Mouse (Mus musculus) spleen, embryonic (tissue): ENCODE data around the gene Bmt2.

Source experiments
- CTCF ChIA-PET: fragments of 350-600 bp; sonication (Branson Sonifier 250); formaldehyde crosslinking; loops from one replicate; lab custom pipeline; 2022; lab: Charles Lee

Gene Bmt2

GRCm38 (mm10) chr6:13677818-13678282 lies at the start of gene Bmt2:
Gene Bmt2 (minus strand): TSS chr6:13677966.
- CTCF ChIA-PET, result interaction anchor here (0.6 kb wide), 1 partner anchor 17 kb away, joined by 4 read pairs; no protein-coding TSS in a partner anchor

GRCm38 (mm10) chr6:13722166-13722565 lies 44.4 kb upstream of the Bmt2 start:
- CTCF ChIA-PET, result no interaction called here

- CTCF ChIA-PET, result interaction anchor here (0.6 kb wide), 1 partner anchor 45 kb away, joined by 3 read pairs; no protein-coding TSS in a partner anchor
These were observed 37.1 kb upstream of the Bmt2 start for GRCm38 (mm10) chr6:13714867-13715266.

GRCm38 (mm10) chr6:13696882-13697281 lies 19.1 kb upstream of the Bmt2 start:
- CTCF ChIA-PET, result no interaction called here

GRCm38 (mm10) chr6:13695103-13695845 lies 17.5 kb upstream of the Bmt2 start:
- CTCF ChIA-PET, result interaction anchor here (0.6 kb wide), 1 partner anchor 10 kb away, joined by 10 read pairs; no protein-coding TSS in a partner anchor

- CTCF ChIA-PET, result no interaction called here
These were observed 14.0 kb upstream of the Bmt2 start for GRCm38 (mm10) chr6:13691657-13692294.

- CTCF ChIA-PET, result no interaction called here
These were observed 12.6 kb upstream of the Bmt2 start for GRCm38 (mm10) chr6:13690398-13690797.

- CTCF ChIA-PET, result no interaction called here
These were observed 6.3 kb upstream of the Bmt2 start for GRCm38 (mm10) chr6:13683929-13684595.

- CTCF ChIA-PET, result interaction anchor here (0.6 kb wide), 2 partner anchors 16 to 82 kb away, joined by 3 to 4 read pairs; no protein-coding TSS in a partner anchor
These were observed 583 bp upstream of the Bmt2 start for GRCm38 (mm10) chr6:13678349-13678748.

- CTCF ChIA-PET, result no interaction called here
These were observed 515 bp downstream of the Bmt2 start for GRCm38 (mm10) chr6:13677141-13677761.

- CTCF ChIA-PET, result no interaction called here
These were observed 1.6 kb downstream of the Bmt2 start for GRCm38 (mm10) chr6:13676196-13676595.

GRCm38 (mm10) chr6:13674600-13675305 lies 3.0 kb downstream of the Bmt2 start:
- CTCF ChIA-PET, result no interaction called here

GRCm38 (mm10) chr6:13665646-13666045 lies 12.1 kb downstream of the Bmt2 start:
- CTCF ChIA-PET, result interaction anchor here (0.7 kb wide), 1 partner anchor 20 kb away, joined by 7 read pairs; no protein-coding TSS in a partner anchor

GRCm38 (mm10) chr6:13658016-13658415 lies 19.8 kb downstream of the Bmt2 start:
- CTCF ChIA-PET, result no interaction called here

GRCm38 (mm10) chr6:13654081-13654480 lies 23.7 kb downstream of the Bmt2 start:
- CTCF ChIA-PET, result interaction anchor here (0.7 kb wide), 1 partner anchor 14 kb away, joined by 3 read pairs; no protein-coding TSS in a partner anchor

- CTCF ChIA-PET, result no interaction called here
These were observed 25.5 kb downstream of the Bmt2 start for GRCm38 (mm10) chr6:13652284-13652683.

GRCm38 (mm10) chr6:13650854-13651253 lies 26.9 kb downstream of the Bmt2 start:
- CTCF ChIA-PET, result no interaction called here

- CTCF ChIA-PET, result no interaction called here
These were observed 29.5 kb downstream of the Bmt2 start for GRCm38 (mm10) chr6:13648305-13648704.

GRCm38 (mm10) chr6:13636582-13636989 lies 41.2 kb downstream of the Bmt2 start:
- CTCF ChIA-PET, result no interaction called here

GRCm38 (mm10) chr6:13632571-13632970 lies 45.2 kb downstream of the Bmt2 start:
- CTCF ChIA-PET, result no interaction called here

GRCm38 (mm10) chr6:13630607-13631006 lies 47.2 kb downstream of the Bmt2 start:
- CTCF ChIA-PET, result interaction anchor here (0.8 kb wide), 1 partner anchor 90 kb away, joined by 3 read pairs; no protein-coding TSS in a partner anchor
